Mouse (Mus musculus) cerebellum, adult 2 months (tissue): ENCODE measurements at regions not wholly inside any gene's neighbourhood (a gene's known extent, or its start where the extent isn't known, plus 50 kb on each side); places are given as distances from the start of the nearest gene placed in this dataset.
"Not testable (repeated sequence)": the region's sequence is repeated elsewhere in the genome, so short reads cannot be mapped to it uniquely, and the experiment has no call there.

Experiments used
- DNase-seq, 2 experiments: peaks; one replicate each; pipeline ENCODE4 v3.0.0; 2021
- H3K27ac ChIP-seq: fragments of 200-500 bp; 2 replicates; pipeline ENCODE4 v1.5.1; 2012; ENCODE audit warnings: low read length, control low read depth, inconsistent platforms; ENCODE audit not compliant: insufficient read depth
- H3K27me3 ChIP-seq: fragments of 200-500 bp; 2 replicates; pipeline ENCODE4 v1.6.1; 2012; ENCODE audit warnings: inconsistent platforms, mild to moderate bottlenecking, low read length, moderate library complexity; ENCODE audit not compliant: control insufficient read depth, insufficient read depth
- H3K4me1 ChIP-seq: fragments of 200-500 bp; 2 replicates; pipeline ENCODE4 v1.6.1; 2011; ENCODE audit warnings: low read length; ENCODE audit not compliant: control insufficient read depth, insufficient read depth
- H3K4me3 ChIP-seq: fragments of 200-500 bp; replicated peaks from 2 replicates; pipeline ENCODE3; 2011; ENCODE audit warnings: mild to moderate bottlenecking, low read depth, low read length, control low read depth; ENCODE audit not compliant: insufficient read depth
- CTCF ChIP-seq: fragments of 200-500 bp; IDR thresholded peaks from 2 replicates; pipeline ENCODE4 v1.5.1; 2011; ENCODE audit warnings: low read depth, mild to moderate bottlenecking, control low read depth, low read length, moderate library complexity, borderline replicate concordance; ENCODE audit not compliant: insufficient read depth
- POLR2A ChIP-seq: fragments of 200-500 bp; IDR thresholded peaks from 2 replicates; pipeline ENCODE4 v1.6.1; 2011; ENCODE audit warnings: low read length, control low read depth, borderline replicate concordance; ENCODE audit not compliant: insufficient read depth
- WGBS: fragments of 180-500 bp; shearing (Covaris S2); methylation state at CpG from one replicate; pipeline ENCODE4 v1.1.7; 2018; 5-methylcytosine and 5-hydroxymethylcytosine counted together

- TF ChIP-seq POLR2A (no peak), CTCF (no peak)
- Histone ChIP-seq H3K4me1 (no peaks in the 10 kb centered on the region), H3K4me3 (no peak overlapping the region), H3K27ac (no peak overlapping the region), H3K27me3 (no peaks in the 10 kb centered on the region)
- DNase-seq: no peak
- WGBS: 79% methylated on average over 4 of the region's 4 CpGs
Measured at GRCm38 (mm10) chr19:59516957-59517356, 58.8 kb downstream of the Emx2 start.

GRCm38 (mm10) chr19:59519156-59519555, 61.0 kb downstream of the Emx2 start:
- H3K27ac ChIP-seq: no peak overlapping the region
- no peak overlapping the region for H3K4me3 ChIP-seq
- H3K4me1 ChIP-seq: no peaks in the 10 kb centered on the region
- 70% methylated on average over 3 of the region's 3 CpGs for WGBS
- no peaks in the 10 kb centered on the region for H3K27me3 ChIP-seq
- DNase-seq: no peak
- TF ChIP-seq CTCF (no peak), POLR2A (no peak)

GRCm38 (mm10) chr19:59522176-59522575, 64.0 kb downstream of the Emx2 start:
- H3K27me3 ChIP-seq: no peaks in the 10 kb centered on the region
- TF ChIP-seq CTCF (no peak), POLR2A (no peak)
- no peak for DNase-seq
- 88% methylated on average over 11 of the region's 11 CpGs for WGBS
- H3K4me1 ChIP-seq: no peaks in the 10 kb centered on the region
- no peak overlapping the region for H3K4me3 ChIP-seq
- no peak overlapping the region for H3K27ac ChIP-seq

- DNase-seq: no peak
- H3K27me3 ChIP-seq: no peaks in the 10 kb centered on the region
- H3K4me1 ChIP-seq: no peaks in the 10 kb centered on the region
- no peak overlapping the region for H3K4me3 ChIP-seq
- no peak for TF ChIP-seq POLR2A
- no peak for TF ChIP-seq CTCF
- H3K27ac ChIP-seq: no peak overlapping the region
- 61% methylated on average over 10 of the region's 10 CpGs for WGBS
Measured at GRCm38 (mm10) chr19:59523356-59523755, 65.2 kb downstream of the Emx2 start.

- Histone ChIP-seq H3K4me1 (no peaks in the 10 kb centered on the region), H3K27ac (no peak overlapping the region), H3K27me3 (no peaks in the 10 kb centered on the region), H3K4me3 (no peak overlapping the region)
- 72% methylated on average over 4 of the region's 4 CpGs for WGBS
- no peak for DNase-seq
- no peak for TF ChIP-seq POLR2A
- TF ChIP-seq CTCF: no peak
Measured at GRCm38 (mm10) chr19:59564101-59564500, 105.9 kb downstream of the Emx2 start.

GRCm38 (mm10) chr19:59568907-59569306, 110.7 kb downstream of the Emx2 start:
- DNase-seq: no peak
- no peak for TF ChIP-seq POLR2A

GRCm38 (mm10) chr19:59569590-59569989, 111.4 kb downstream of the Emx2 start:
- not testable (repeated sequence) for H3K27me3 ChIP-seq, H3K4me3 ChIP-seq, H3K27ac ChIP-seq, H3K4me1 ChIP-seq, DNase-seq
- 88% methylated on average over 2 of the region's 2 CpGs for WGBS

More at GRCm38 (mm10) chr19:59568907-59569306, 110.7 kb downstream of the Emx2 start:
- Histone ChIP-seq H3K27ac (no peak overlapping the region), H3K4me1 (no peaks in the 10 kb centered on the region), H3K4me3 (no peak overlapping the region), H3K27me3 (no peaks in the 10 kb centered on the region)

- Histone ChIP-seq H3K4me1 (no peaks in the 10 kb centered on the region), H3K27me3 (no peaks in the 10 kb centered on the region), H3K4me3 (no peak overlapping the region), H3K27ac (no peak overlapping the region)
- peak in 1 of 2 experiments; percentile 8 for DNase-seq
- TF ChIP-seq POLR2A: no peak
- TF ChIP-seq CTCF: no peak
- 12% methylated on average over 3 of the region's 3 CpGs for WGBS
Measured at GRCm38 (mm10) chr19:59574346-59574745, 116.2 kb downstream of the Emx2 start.

- Histone ChIP-seq H3K27ac (no peak overlapping the region), H3K27me3 (no peaks in the 10 kb centered on the region), H3K4me3 (no peak overlapping the region), H3K4me1 (no peaks in the 10 kb centered on the region)
- WGBS: 55% methylated on average over 9 of the region's 9 CpGs
- TF ChIP-seq POLR2A (no peak), CTCF (no peak)
- no peak for DNase-seq
Measured at GRCm38 (mm10) chr19:59577886-59578285, 119.7 kb downstream of the Emx2 start.
